Mouse (Mus musculus) heart, adult 8-10 months (tissue): Measurements from ENCODE around the gene Gm9857. TPM values are rescaled to one million over a fixed set of nuclear protein-coding genes. Genes with fewer than 3 reads are reported as not detected.

Source experiments
- DNase-seq: peaks from one replicate; pipeline ENCODE4 v3.0.0; 2022; ENCODE audit warnings: low spot score
- total RNA-seq, 4 experiments: library from RNA; stranded (reverse); gene quantifications; 2 replicates each; pipeline ENCODE4 v1.2.4; 2022

Gene Gm9857
- total RNA-seq, 4 experiments from 2014 or later: not detected

DNA sequence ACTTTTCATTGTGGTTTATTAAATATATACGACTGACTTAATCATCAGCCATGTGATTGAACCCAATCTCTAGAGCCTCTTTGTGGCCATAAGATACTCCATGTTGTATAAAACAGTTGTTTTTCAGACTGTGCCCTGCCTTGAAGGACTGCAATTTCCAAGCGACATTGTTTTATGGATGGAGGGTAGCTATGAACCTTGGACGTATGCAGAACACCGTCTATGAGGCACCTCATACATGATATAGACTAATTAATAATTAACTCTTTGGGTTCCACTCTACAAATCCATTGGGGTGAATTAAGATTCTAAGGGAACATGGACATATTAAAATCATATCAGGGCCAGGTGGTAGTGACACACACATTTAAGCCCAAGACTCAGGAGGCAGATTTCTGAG lies 14.6 kb downstream of the Gm9857 start:
- no peak for DNase-seq

GRCm38 (mm10) chr3:108921822-108922221 lies 18.4 kb downstream of the Gm9857 start:
- DNase-seq: no peak

GRCm38 (mm10) chr3:108920442-108921070 lies 19.7 kb downstream of the Gm9857 start:
- no peak for DNase-seq

- DNase-seq: no peak
Observed at GRCm38 (mm10) chr3:108918852-108919251, 21.4 kb downstream of the Gm9857 start.

GRCm38 (mm10) chr3:108917986-108918385 lies 22.3 kb downstream of the Gm9857 start:
- DNase-seq: no peak

DNA sequence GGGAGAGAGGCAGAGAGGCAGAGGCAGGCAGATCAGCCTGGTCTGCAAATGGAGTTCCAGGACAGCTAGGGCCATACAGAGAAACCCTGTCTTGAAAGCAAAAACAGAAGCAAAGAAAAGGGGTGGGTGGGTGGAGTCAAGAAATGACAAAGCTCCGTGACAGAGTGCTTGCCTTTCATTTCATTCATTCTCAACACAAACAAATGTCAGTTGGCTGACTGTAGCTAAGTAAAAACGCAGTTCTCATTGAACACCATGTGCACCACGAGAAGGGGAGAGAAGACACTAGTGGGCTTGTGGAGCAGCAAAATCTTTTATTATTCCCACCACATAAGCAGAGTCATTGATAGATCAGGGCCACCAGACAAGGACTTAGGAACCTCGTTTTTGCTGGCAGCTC lies 23.4 kb downstream of the Gm9857 start:
- DNase-seq: no peak

DNA sequence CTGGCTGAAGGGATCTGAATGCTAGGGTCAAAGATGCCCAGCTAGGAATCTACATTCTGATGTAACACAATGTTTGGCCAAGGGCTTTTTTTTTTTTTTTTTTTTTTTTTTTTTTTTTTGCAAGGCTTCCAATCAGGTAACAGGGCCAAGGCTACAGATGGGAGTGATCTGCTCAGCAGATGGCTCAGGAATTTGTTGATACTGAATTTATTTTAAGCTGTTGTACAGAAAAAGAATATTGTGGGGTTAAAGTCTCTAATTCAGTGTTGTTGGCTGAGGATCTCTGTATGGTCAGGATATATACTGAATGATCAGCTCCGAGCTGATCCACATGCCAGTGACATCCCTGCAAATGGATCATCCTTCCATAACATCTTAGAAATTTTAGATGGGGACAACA lies 24.2 kb downstream of the Gm9857 start:
- DNase-seq: no peak

GRCm38 (mm10) chr3:108911548-108912413 lies 28.5 kb downstream of the Gm9857 start, which contains the start of gene Prpf38b:
Gene Prpf38b, minus strand, starts transcription at chr3:108911727.
- peak; percentile 95 for DNase-seq

DNA sequence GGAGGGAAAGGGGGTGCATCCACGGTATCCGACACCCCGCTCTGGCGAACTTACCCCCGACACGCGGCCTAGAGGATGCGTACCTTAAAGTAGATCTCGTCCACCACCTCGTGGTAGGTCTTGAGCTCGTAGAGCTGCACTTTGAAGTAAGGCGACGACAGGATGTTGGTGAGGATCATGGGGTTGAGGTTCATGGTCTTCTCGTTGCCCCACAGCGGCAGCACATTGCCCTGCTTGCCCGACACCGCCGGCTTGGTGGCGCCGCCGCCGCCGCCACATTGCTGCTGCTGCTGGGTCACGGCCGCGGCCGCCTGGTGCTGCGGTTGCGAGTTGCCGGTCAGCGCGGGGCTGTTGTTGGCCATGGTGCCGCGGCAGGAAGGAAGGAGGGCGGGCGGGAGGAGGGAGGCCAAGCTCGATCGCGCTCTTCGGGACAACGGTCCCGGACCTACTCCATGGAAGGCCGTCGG lies 29.1 kb downstream of the Gm9857 start:
- peak; percentile 43 for DNase-seq

DNA sequence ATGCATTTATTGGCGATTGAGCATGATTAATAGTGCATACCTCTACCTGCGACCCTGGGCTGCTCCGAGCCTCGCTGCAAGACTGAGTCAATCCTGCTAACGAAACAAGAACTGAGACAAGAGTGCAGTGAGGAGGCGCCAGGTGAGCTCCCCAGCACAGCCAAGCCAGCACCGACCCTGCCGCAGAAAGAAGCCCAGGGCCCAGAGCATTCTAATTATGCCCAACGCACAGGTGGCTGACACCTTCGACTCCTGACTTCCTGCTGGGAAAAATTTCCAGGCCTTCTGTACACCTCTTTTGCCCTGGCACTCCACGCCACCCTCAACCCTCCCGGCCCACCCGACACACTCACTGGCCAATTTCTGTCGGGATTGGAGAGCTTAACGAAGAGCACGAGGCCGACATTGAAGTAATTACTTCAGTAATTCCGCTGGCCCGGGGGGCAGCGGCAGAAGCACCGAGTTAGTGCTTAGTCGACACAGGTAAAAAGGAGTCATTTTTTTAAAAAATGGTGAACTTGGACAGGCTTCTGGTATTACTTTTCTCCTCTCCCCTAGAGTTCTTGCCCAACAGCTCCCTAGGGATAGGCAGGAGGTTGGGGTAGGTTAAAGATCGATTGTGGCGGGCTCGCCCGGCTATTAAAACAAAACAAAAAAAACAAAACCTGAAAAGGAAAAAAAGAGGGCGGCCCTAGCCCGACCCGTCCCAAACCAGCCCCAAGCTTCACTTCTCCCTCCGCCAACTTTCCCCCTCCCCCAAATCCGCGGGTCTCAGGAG lies 29.8 kb downstream of the Gm9857 start:
- DNase-seq: no peak

GRCm38 (mm10) chr3:108902934-108903333 lies 37.3 kb downstream of the Gm9857 start:
- DNase-seq: no peak

DNA sequence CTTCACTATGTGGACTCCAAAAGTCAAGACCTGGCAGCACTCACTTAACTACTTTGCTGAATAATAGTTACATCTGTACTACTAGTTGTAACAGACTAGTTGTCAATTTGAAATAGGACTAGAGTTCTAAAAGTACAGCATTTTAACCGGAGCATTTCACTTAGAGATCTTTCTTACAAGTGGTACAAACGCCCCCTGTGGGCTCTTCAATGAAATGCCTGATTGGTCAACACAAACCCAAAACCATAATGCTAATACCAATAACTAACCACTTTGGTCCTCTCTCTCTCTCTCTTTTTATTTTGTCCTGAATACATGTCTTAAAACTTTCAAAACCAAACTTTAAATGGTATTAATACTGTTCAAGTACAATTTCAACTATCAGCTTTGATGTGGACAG lies 38.2 kb downstream of the Gm9857 start:
- no peak for DNase-seq

DNA sequence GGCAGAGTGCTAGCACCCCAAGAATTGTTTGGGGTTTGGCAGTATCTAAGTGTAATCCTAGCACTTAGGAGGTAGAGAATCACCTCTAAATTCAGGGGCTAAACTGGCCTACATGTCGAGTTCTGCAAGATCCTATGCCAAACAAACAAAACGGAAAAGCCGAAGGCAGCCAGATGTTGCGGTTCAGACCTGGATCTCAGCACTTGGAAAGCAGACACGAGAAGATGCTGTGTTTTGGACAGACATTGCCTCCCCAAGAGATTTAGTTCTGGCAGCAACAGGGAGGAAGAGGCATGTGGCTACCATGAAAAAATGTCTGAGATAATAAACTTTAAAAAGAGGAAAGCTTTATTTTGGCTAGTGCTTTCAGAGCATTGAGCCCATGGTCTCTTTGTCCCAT lies 39.6 kb downstream of the Gm9857 start:
- DNase-seq: no peak

GRCm38 (mm10) chr3:108900147-108900546 lies 40.1 kb downstream of the Gm9857 start:
- DNase-seq: no peak

GRCm38 (mm10) chr3:108898640-108899039 lies 41.6 kb downstream of the Gm9857 start:
- no peak for DNase-seq

- DNase-seq: no peak
Observed at GRCm38 (mm10) chr3:108892914-108893313, 47.3 kb downstream of the Gm9857 start.

DNA sequence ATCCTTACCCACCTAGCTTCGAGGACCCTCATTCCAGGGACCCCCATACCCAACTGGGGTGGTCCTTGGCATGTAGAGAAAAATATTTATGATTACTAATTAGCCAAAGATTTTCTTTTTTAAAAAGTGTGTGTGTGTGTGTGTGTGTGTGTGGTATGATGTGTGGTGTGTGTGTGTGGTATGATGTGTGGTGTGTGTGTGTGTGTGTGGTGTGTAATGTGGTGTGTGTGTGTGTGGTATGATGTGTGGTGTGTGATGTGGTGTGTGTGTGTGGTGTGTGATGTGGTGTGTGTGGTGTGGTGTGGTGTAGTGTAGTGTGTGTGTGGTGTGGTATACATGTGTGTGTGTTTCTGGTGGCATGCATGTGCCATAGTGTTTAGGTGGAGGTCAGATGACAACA lies 48.2 kb downstream of the Gm9857 start:
- no peak for DNase-seq

Other genes with a start within 250 kb of the Gm9857 start
- 1 to 10 TPM in 1 of 4 experiments, under 1 TPM in 3; 0.41 to 1.3 (median 0.61) TPM for gene Gpsm2, start 218.1 kb downstream of the Gm9857 start, total RNA-seq
- under 1 TPM in 1 of 4 experiments, not detected in 3; 0.16 TPM for gene Aknad1, start 200.8 kb downstream of the Gm9857 start, total RNA-seq
- 10 to 100 TPM; 16.7 to 27.6 (median 21.9) TPM for gene Stxbp3, start 99.9 kb downstream of the Gm9857 start, total RNA-seq
- gene Fndc7, start 50.4 kb downstream of the Gm9857 start, total RNA-seq: under 1 TPM in 1 of 4 experiments, not detected in 3; 0.06 TPM
- 10 to 100 TPM; 14.1 to 18.6 (median 17.4) TPM for gene Prpf38b, start 28.7 kb downstream of the Gm9857 start, total RNA-seq
- gene Henmt1, start 572 bp downstream of the Gm9857 start, total RNA-seq: not detected
- gene Fam102b, start 87.2 kb upstream of the Gm9857 start, total RNA-seq: 10 to 100 TPM in 3 of 4 experiments, 1 to 10 TPM in 1; 8.0 to 11.7 (median 11.0) TPM
- not detected for gene Slc25a54, start 140.0 kb upstream of the Gm9857 start, total RNA-seq
- 1 to 10 TPM; 3.9 to 5.5 (median 4.6) TPM for gene Slc25a24, start 182.7 kb upstream of the Gm9857 start, total RNA-seq